Mouse (Mus musculus) embryonic facial prominence, embryonic 15.5 days (tissue): Measurements from ENCODE around the gene Tmem120b. TPM values are rescaled to one million over a fixed set of nuclear protein-coding genes. Genes with fewer than 3 reads are reported as not detected.

Experiments
- ATAC-seq: fragments of 200-750 bp; cut with Nextera tagmentation; 2 replicates; pipeline ENCODE4 v1.8.0; 2017; ENCODE audit warnings: low read depth, moderate TSS enrichment; ENCODE audit not compliant: insufficient number of reproducible peaks, low FRiP score, low TSS enrichment
- H3K27ac ChIP-seq: fragments of 300-500 bp; sonication (generic); replicated peaks from 2 replicates; pipeline ENCODE4 v1.5.1; 2015; ENCODE audit warnings: mild to moderate bottlenecking, inconsistent platforms
- H3K27me3 ChIP-seq: fragments of 300-500 bp; sonication (generic); 2 replicates; pipeline ENCODE4 v1.6.1; 2015; ENCODE audit warnings: inconsistent platforms
- H3K36me3 ChIP-seq: fragments of 300-500 bp; sonication (generic); 2 replicates; pipeline ENCODE4 v1.6.1; 2015; ENCODE audit warnings: mild to moderate bottlenecking, inconsistent platforms
- H3K4me1 ChIP-seq: fragments of 300-500 bp; sonication (generic); 2 replicates; pipeline ENCODE4 v1.6.1; 2015; ENCODE audit warnings: inconsistent platforms
- H3K4me2 ChIP-seq: fragments of 300-500 bp; sonication (generic); replicated peaks from 2 replicates; pipeline ENCODE4 v1.6.1; 2015; ENCODE audit warnings: mild to moderate bottlenecking, inconsistent platforms
- H3K4me3 ChIP-seq: fragments of 300-500 bp; sonication (generic); replicated peaks from 2 replicates; pipeline ENCODE4 v1.5.1; 2015; ENCODE audit warnings: mild to moderate bottlenecking, inconsistent platforms
- H3K9ac ChIP-seq: fragments of 300-500 bp; sonication (generic); 2 replicates; pipeline ENCODE4 v1.6.1; 2015; ENCODE audit warnings: inconsistent platforms
- H3K9me3 ChIP-seq: fragments of 300-500 bp; sonication (generic); replicated peaks from 2 replicates; pipeline ENCODE4 v1.6.1; 2016; ENCODE audit warnings: inconsistent platforms
- WGBS: fragments of 180-500 bp; shearing (Covaris S2); methylation state at CpG from one replicate; pipeline ENCODE4 v1.1.7; 2015; 5-methylcytosine and 5-hydroxymethylcytosine counted together
- polyA plus RNA-seq: library from polyadenylated mRNA; unstranded; fragments of >200 nt; fragmentation: Nextera tagmentation; extraction: Ambion mirVana; gene quantifications from 2 replicates; pipeline ENCODE4 v1.2.1, GENCODE M21; 2015

The Tmem120b gene
- polyA plus RNA-seq, 1 experiment from 2014 or later: 19.4 TPM

DNA sequence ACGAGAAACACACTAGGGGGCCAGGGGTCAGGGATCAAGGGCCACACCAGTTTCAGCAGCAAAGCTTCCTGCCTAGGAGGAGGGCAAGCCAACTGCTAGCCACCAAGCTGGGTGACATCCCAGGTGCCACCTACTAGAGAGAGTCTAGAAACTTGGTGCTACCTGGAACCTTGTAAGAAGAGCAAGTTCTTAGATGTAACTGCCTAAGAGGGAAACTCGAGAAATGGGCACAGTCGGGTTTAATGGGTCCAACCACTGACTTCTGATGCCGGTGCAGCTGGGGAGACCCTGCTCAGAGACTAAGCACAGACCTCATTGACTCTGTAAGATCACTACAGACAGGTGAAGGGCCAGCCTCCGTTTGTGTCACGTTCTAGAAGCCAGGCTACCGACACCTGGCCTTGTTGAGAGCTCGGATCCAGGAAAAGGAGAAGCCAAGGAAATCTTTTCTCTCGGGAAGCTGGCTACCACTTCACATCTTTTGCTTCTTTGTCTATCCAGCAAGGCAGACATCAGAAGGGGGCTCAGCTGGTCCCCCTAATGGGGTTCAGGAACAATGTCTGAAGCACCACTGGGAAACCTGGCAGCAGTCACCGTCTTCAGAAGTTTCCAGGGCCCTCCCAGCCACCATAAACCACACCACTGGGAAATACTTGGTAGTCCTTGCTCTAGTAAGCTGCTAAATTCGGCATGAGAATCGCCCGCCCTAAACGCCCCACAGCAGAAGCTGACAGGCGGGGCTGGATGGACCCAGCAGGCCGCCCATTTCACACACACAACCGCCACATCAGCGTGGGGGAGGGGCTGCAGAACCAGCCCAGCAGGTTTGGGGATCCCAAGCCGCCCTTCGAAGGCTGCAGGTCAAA, 69.1 kb downstream of the Tmem120b start:
- H3K4me1 ChIP-seq: peaks cover 62% of the 10 kb centered on the region
- H3K27ac ChIP-seq: peak overlapping the region; percentile 100
- no peak for ATAC-seq
- peak overlapping the region; percentile 85 for H3K4me3 ChIP-seq
- H3K9me3 ChIP-seq: no peaks in the 10 kb centered on the region
- peak overlapping the region; percentile 40 for H3K9ac ChIP-seq
- 0 out of 2 replicates have a peak, but pooled peaks cover 7% of the 10 kb centered on the region for H3K36me3 ChIP-seq
- H3K4me2 ChIP-seq: peak overlapping the region; percentile 97
- no peaks in the 10 kb centered on the region for H3K27me3 ChIP-seq
- WGBS: 2% methylated on average over 20 of the region's 20 CpGs

DNA sequence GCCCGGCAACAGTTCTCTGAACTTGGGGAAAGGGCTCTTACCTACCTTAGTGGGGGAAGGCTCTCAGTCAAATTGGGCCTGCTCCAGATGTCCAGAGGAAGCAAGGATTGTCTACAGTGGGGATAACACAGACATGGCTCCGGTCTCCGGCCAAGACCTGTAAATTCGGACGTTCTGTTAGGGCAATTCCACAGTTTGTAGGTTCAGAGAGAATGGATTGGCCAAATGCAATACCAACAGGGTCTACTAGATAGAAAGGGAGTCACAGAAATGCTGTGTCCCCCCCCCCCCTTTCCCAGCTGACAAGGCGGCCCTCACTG, 69.7 kb downstream of the Tmem120b start:
- H3K9ac ChIP-seq: peak overlapping the region; percentile 40; the same call in 1 of the 2 replicates
- no peaks in the 10 kb centered on the region for H3K9me3 ChIP-seq
- peak overlapping the region; percentile 100 for H3K27ac ChIP-seq
- 0 out of 2 replicates have a peak, but pooled peaks cover 7% of the 10 kb centered on the region for H3K36me3 ChIP-seq
- 2% methylated on average over 6 of the region's 6 CpGs for WGBS
- peaks cover 56% of the 10 kb centered on the region for H3K4me1 ChIP-seq
- H3K27me3 ChIP-seq: no peaks in the 10 kb centered on the region
- peak overlapping the region; percentile 97 for H3K4me2 ChIP-seq
- ATAC-seq: no peak
- peak overlapping the region; percentile 85 for H3K4me3 ChIP-seq

DNA sequence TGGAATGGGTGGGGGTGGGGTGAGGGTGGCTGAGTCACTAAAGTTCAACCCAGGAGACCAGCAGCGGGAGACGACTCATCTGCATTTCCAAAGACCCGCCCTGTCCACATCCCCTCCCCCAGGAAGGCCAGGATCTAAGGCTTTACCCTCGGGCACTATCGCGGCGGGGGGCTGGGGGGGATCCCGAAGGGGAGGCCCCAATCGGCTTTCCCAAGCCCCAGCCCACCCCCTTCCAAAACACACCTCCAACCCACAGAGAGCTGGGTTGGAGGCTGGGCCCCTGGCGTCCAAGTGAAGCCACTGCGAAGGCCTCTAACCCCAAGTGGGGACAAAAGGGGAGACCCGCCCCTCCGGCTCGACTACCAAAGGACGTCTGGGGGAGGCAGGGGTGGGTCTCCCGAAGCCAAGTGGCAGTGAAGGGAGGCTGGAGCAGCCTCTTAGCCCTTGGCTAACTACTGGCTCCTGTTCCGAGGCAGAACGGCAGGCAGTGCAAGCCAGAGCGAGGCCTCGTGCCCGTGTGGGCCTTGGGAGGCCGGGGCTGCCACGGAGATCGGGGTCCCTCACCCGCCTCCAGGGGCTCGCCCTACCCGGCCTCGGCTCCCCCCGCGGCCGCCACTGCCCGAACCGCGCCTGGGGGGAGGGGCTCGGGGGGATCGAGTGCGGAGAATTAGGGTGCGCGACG, 70.2 kb downstream of the Tmem120b start:
- under 1% methylated on average over 39 of the region's 40 CpGs for WGBS
- peaks cover 51% of the 10 kb centered on the region for H3K4me1 ChIP-seq

DNA sequence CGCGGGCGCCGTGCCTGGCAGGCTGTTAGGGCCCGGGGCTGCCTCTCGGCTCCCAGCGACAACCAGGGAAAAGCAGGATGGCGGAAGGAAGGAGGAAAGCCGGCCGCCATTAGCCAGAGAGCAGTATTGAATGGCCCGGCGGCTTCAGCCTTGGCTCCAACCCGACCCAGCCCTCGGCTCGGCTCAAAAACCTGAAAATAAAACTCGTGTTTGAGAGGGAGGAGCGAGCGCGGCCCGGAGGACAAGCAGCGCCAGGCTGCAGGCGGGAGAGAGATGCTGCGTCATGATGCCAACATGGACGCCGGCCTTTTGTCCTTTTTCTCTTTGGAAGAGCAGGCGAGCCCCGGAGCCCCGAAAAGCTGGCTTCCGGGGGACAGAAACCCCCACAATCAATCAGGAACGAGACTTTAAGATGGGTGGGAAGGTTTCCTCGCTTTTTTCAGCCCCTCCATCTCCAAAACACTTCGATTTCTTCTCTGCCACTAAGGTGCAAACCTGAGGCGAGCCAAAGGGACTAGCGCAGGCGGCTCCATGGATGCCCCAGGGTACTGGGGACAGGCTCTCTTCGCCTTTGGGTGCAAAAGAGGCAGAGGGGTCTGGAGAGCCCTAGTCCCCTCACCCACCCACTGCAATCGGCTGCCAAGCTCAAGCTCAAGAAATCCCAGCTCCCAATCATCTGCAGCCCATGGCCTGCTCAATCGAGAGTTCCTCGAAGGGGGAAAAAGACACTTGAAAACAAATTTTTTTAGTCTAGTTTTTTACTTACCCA, 70.9 kb downstream of the Tmem120b start:
- peak overlapping the region; percentile 92 for H3K9ac ChIP-seq
- ATAC-seq: no peak
- no peaks in the 10 kb centered on the region for H3K9me3 ChIP-seq
- H3K27me3 ChIP-seq: no peaks in the 10 kb centered on the region
- WGBS: under 1% methylated on average over 39 of the region's 39 CpGs
- 0 out of 2 replicates have a peak, but pooled peaks cover 7% of the 10 kb centered on the region for H3K36me3 ChIP-seq
- peak overlapping the region; percentile 97 for H3K4me2 ChIP-seq
- peak overlapping the region; percentile 100 for H3K27ac ChIP-seq
- H3K4me3 ChIP-seq: peak overlapping the region; percentile 85
- H3K4me1 ChIP-seq: peaks cover 48% of the 10 kb centered on the region

More for the DNA sequence above, 70.2 kb downstream of the Tmem120b start:
- Histone ChIP-seq H3K27me3 (no peaks in the 10 kb centered on the region), H3K36me3 (0 out of 2 replicates have a peak, but pooled peaks cover 7% of the 10 kb centered on the region), H3K4me3 (peak overlapping the region; percentile 85), H3K9ac (peak overlapping the region; percentile 92), H3K9me3 (no peaks in the 10 kb centered on the region), H3K27ac (peak overlapping the region; percentile 100), H3K4me2 (peak overlapping the region; percentile 97)
- peak; percentile 35; the same call in 1 of the 2 replicates for ATAC-seq

DNA sequence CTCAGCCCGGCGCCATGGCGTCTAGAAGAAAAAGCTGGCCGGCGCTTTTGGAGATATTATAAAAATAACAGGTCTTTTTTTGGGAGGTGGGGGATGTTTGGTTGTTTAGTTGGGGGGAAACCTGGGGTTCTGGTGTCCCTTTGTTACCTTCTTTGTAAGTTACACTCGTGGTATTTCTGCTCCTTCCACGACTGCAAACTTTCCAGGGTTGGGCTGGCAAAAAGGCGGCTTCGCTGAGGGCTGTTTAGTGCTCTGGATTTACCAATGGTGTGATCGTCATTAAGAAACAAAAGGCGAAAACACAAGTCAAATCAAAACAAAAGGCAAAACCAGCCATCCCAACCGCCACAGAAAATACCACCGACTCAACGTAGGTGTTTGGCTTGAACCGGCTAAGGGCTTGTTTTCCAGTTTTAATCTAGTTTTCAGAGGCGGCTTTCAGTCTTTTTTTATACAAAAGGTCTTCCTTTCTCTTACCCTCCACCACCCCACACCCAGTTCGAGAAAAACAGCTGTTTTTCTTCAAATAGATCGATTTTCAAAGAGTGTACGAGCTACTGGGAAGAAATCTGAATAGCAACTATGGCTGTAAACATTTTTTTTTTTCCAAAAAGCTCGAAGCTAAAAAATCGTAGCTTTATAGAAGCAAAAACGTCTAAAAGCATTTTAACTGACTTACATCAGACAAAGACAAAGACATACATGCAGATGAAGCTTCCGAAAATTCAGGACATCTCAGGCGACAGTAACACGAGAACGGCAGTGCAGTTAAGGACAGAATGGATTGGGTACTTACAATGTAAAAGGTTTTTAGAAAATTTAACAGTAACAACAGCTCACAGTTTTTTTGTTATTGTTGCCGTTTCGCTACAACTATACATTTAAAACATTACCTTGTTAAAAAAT, 71.8 kb downstream of the Tmem120b start:
- under 1% methylated on average over 28 of the region's 28 CpGs for WGBS
- Histone ChIP-seq H3K36me3 (0 out of 2 replicates have a peak, but pooled peaks cover 4% of the 10 kb centered on the region), H3K27me3 (no peaks in the 10 kb centered on the region), H3K4me1 (peaks cover 48% of the 10 kb centered on the region), H3K4me2 (peak overlapping the region; percentile 97), H3K27ac (peak overlapping the region; percentile 100), H3K4me3 (peak overlapping the region; percentile 85), H3K9ac (peak overlapping the region; percentile 92), H3K9me3 (no peaks in the 10 kb centered on the region)
- no peak for ATAC-seq

DNA sequence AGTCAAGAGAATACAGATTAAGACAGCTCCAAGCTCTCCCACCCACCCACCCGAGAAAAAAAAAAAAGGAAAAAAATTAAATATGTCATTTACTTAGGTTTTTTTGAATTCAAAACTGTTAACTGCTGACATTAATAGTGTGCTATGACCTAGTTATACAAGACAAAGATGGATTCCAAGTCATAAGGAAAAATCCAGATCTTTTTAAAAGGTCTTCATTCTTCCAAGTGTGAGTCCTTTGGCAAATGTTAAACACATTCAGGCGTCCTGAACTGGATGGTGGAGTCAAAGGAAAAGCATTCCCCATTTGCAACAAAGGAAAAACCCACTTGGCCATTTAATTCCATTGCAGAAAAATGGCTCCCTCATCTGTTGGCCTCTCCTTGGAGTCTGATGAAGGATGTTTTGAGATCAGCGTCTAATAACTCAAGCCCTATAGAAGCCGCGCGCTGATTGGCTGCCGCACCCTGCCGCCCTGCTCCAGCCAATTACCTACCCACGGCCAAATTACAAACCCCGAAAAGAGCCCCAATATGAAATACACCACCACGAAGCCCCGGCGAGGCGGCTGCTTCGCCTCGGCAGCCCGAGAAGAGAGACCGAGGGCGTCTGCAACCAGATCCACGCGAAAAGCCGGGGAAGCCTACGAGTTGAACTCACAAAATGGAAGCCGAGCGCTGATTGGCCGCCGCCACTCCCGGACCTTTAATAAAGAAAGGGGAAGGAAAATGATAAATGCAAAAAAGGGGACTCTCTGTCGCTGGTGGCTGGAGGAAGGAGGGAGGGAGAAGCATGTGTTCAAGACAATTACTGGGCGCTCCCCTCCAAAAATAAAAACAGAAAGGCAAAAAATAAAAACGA, 72.7 kb downstream of the Tmem120b start:
- 0 out of 2 replicates have a peak, but pooled peaks cover 4% of the 10 kb centered on the region for H3K36me3 ChIP-seq
- H3K27me3 ChIP-seq: no peaks in the 10 kb centered on the region
- peaks cover 48% of the 10 kb centered on the region for H3K4me1 ChIP-seq
- peak; percentile 73 for ATAC-seq
- under 1% methylated on average over 31 of the region's 31 CpGs for WGBS
- peak overlapping the region; percentile 85 for H3K4me3 ChIP-seq
- peak overlapping the region; percentile 99 for H3K9ac ChIP-seq
- peak overlapping the region; percentile 100 for H3K27ac ChIP-seq
- H3K4me2 ChIP-seq: peak overlapping the region; percentile 97
- H3K9me3 ChIP-seq: no peaks in the 10 kb centered on the region

DNA sequence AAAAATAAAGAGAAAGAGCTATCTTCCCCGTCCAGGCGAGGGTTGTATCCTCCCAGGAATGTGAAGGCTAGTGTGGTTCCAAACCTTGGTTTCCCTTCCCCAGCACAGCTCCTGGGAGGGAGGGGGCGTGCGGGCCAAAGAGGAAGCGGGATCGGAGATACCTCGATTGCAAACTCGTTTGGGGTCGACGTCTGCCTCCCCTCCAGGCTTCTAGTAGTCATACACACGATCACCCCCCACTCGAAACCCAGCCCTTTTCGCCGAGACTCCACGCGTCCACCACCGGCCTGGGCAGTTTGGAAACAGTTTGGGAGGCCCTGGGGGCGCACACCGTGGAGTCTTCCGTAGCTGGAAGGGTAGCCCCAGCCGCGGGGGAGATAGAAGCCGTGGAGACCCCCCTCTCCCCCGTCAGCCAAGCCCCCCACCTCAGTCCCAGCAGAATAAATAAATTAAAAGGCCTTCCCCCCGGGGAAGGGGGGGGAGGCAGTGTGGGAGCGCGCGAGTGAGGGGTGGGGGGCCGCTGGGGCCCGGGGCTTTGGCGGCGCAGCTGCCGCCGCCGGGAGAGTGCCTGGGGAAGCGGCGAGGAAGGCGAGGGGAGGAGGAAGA, 73.4 kb downstream of the Tmem120b start:
- no peaks in the 10 kb centered on the region for H3K9me3 ChIP-seq
- under 1% methylated on average over 37 of the region's 38 CpGs for WGBS
- H3K4me2 ChIP-seq: peak overlapping the region; percentile 97
- H3K27ac ChIP-seq: peak overlapping the region; percentile 100
- peaks cover 45% of the 10 kb centered on the region for H3K4me1 ChIP-seq
- H3K4me3 ChIP-seq: peak overlapping the region; percentile 85
- H3K27me3 ChIP-seq: no peaks in the 10 kb centered on the region
- ATAC-seq: no peak
- peaks cover 9% of the 10 kb centered on the region for H3K36me3 ChIP-seq
- peak overlapping the region; percentile 99 for H3K9ac ChIP-seq

DNA sequence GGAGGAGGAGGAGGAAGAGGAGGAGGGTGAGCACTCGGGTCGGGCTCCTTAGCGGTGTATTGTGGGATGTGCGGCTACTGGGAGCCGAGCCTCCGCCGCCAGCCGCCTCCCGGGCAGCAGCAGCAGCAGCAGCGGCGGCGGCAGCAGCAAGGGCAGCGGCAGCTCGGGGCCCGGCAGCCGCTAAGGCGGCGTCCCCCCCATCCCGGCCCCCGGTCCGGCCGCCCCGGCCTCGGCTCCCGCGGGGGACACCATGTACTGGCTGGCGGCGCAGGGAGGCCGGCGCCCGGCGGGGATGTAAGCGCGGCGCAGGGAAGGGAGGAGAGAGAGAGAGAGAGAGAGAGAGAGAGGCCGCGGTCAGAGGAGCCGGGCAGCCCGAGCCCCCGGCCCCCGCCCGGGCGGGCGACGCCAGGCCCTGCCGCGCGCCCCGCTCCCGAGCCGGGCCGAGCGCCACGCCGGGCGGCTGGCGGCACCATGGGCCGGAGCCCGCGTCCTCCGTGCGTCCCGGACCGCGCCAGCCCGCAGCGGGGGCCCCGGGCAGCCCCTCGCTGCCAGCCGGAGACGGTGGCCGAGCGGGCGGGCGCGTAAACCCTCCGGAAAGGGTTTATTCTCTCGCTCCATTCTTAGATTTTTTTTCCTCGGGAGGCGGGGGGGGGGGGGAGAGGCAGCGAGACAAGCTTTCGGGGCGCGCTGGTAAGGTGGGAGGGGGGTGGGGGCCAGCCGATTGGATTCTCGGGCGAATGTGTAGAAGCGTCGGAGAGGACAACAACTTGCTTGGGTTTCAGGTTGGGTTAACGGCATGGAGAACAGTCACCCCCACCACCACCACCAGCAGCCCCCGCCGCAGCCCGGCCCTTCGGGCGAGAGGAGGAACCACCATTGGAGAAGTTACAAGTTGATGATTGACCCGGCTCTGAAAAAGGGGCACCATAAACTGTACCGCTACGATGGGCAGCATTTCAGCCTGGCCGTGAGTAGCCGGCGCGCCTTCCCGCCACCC, 74.2 kb downstream of the Tmem120b start, which contains the start of gene Setd1b:
Setd1b (plus strand) TSS at position 33 of the 997 bp plus-strand sequence.
- peak within 1 kb of the TSS; percentile 99 for H3K9ac ChIP-seq
- under 1% methylated on average over 81 of the region's 103 CpGs for WGBS
- H3K9me3 ChIP-seq: no peaks in the 10 kb centered on the region
- peak within 1 kb of the TSS; percentile 100 for H3K27ac ChIP-seq
- no peak for ATAC-seq
- H3K4me1 ChIP-seq: peaks cover 37% of the 10 kb centered on the region
- H3K36me3 ChIP-seq: peaks cover 13% of the 10 kb centered on the region
- H3K27me3 ChIP-seq: no peaks in the 10 kb centered on the region
- peak within 1 kb of the TSS; percentile 97 for H3K4me2 ChIP-seq
- H3K4me3 ChIP-seq: peak within 1 kb of the TSS; percentile 85
